Mouse (Mus musculus) layer of hippocampus, postnatal 10 days (tissue): Measurements from ENCODE around the gene Peak1. TPM values are rescaled to one million over a fixed set of nuclear protein-coding genes. Genes with fewer than 3 reads are reported as not detected.

Experiments used
- DNase-seq, 2 experiments: peaks; one replicate each; pipeline ENCODE4 v3.0.0; 2021; ENCODE audit warnings: low spot score in 2 of 2
- total RNA-seq, 2 experiments: library from RNA; stranded (reverse); gene quantifications; 2 replicates each; pipeline ENCODE4 v1.2.3; 2021

Peak1 gene
- total RNA-seq, 2 experiments from 2014 or later = 30.1 to 34.4 TPM

DNA sequence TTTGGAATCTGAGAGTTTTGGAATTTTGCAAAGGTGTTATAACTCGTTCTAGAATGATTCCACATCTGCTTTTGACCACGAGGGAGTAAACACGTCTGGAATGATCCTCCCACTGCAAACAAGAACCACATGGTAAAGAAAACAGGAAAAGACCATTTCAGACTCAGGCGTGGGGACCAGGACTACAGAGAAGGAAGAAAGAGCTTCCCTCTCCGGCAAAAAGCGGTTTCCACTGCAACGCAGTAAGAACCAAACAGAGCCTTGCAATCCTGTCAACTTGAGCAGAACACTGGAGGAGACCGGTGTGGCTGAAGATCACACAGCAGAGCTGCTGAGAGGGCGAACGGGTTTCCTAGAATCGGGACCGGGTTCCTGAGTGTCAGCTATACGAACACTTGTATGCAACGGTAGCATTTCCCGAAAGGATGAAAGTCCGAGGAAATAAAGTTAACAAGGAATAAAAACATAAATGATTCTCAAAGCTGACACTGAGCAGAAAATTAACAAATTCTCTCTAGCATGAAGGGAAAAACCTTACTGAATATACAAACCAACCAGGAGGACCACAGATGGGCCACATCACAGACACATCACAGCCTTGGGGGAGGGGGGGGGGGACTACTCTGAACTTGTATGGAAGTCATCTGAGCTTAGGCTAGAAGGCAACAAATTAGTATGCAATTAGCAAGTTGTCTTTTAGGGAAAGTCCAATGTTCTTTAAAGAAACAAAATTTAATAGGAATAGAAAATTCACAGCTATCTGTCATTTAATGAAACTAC, 93.1 kb downstream of the Peak1 start:
- DNase-seq = no peak

- no peak for DNase-seq
Observed at GRCm38 (mm10) chr9:56321291-56321690, 96.6 kb downstream of the Peak1 start.

GRCm38 (mm10) chr9:56314326-56314725, 103.5 kb downstream of the Peak1 start:
- no peak for DNase-seq

DNA sequence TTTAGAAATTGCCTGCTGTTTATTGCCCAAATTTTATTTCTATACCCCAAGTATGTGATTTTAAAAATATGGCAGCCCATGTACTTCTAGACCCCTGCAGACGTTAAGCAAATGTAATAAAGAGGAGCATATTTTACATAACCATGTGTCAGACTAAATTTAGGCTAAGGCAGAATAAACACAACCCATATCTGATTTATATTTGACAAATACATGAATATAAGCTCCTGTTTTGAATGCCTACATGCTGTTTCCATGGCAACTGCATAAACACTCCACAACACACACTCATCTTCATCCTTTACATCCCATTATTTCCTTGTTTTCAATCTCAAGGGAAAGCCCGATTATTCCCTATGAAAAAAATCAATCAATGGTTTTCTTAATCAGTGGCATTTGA, 108.8 kb downstream of the Peak1 start:
- no peak for DNase-seq

GRCm38 (mm10) chr9:56304526-56304925, 113.3 kb downstream of the Peak1 start:
- DNase-seq = no peak

DNA sequence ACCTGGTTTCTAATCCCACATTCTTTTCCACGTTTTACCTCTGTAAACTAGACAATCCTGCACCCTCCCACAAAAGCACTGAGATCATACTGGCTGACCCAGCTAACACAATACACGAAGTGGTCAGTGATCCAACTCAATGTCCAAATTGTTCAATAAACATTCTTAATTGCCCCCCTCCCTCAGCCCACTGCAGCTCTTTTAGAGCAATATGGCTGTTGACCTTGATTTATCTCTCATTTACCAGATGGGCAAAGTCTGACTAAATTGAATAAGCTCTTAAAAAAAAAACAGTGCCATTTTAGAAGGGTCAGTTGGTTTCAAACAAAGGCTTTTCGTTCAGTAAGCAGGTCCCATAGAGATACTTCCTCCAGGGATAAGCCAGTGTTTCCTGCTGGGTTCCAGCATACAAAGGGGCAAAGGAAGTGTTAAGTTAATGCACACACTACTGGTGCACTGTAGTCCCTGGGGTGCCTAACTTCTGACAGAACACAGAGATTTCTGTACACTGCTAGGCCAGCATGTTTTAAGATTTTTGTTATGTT, 114.9 kb downstream of the Peak1 start:
- DNase-seq = no peak

DNA sequence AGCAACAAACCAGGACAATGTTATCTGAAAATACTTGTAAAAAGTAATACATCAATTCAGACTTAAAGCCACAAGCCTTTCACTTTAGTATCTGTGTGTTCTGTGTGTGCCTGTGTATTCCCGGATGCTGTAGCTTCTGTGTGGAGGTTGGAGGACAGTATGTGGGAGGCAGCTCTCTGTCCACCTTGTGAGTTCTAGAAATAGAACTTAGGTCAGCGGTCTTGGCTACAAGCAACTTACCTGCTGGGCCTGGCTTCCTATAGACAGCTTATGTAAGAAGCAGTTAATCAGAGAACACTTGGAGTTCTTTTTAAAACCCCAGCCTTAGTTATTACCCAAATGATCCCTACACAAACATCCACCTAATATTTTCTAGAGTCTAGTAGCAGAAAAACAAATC, 127.8 kb downstream of the Peak1 start:
- no peak for DNase-seq

GRCm38 (mm10) chr9:56282481-56282880, 135.4 kb downstream of the Peak1 start:
- DNase-seq = no peak

DNA sequence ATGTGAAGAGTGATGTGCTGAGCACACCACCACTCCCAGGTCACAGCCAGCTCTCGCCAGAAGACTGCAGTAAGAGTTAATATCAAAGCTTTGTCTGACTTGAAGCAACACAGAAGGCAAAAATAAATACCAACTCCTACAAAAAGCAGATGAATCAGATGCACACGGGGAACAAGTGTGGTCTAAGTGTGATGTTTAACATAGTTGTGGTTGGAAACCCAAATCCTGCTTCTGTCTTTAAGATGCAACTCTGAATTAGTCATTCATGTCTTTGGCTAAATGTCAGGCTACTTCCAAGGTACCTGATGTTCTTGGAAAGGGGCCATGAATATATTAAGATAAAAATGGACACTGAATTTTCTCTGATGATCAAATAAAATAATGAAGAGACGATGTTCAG, 144.3 kb downstream of the Peak1 start:
- DNase-seq = no peak

- DNase-seq = no peak
Observed at GRCm38 (mm10) chr9:56272247-56272598, 145.6 kb downstream of the Peak1 start.

DNA sequence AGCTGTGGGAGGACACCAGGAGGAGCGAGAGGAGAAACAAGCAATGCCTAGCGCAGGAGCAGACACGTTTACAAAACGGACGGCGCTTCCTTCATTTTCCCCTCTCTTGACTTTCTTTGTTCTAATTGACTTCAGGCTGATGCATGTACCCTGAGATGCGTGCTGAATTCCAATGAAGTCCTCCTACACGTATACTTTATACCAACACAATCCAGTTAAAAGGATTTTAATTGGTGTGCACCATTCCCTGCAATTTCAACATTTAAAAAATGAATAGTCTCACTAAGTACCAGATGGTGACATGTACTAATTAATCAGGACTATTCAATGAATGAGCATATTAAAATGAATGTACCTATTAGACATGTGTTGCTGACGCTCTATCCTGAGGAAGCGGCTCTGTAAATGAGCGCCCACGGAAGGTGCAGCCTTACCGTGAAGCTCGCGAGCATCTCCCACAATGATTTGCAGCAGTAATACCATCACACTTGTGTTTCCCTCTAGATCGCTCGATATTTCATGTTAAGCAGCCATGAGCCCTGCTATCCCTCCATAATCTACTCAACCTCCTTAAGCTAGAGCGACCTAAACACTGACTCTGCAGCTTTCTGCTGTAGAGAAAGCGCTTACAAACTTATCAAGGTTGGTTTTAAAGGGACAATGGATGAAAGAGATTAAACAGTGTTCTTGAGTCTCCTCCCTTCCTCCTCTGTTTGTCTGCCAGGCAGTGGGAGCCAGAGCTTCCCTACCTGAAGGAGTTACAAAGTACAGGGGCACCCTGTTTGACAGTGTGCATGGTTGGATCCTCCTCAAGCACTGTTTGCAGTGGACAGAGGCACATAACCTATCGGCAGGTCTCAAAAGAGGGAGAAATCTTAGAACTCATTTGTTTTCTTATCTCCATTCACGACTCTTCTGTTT, 146.3 kb downstream of the Peak1 start:
- DNase-seq = no peak

- DNase-seq = no peak
Observed at GRCm38 (mm10) chr9:56269101-56269500, 148.8 kb downstream of the Peak1 start.

GRCm38 (mm10) chr9:56266200-56266815, 151.6 kb downstream of the Peak1 start:
- DNase-seq = no peak

GRCm38 (mm10) chr9:56265460-56266199, 152.2 kb downstream of the Peak1 start:
- DNase-seq = no peak

DNA sequence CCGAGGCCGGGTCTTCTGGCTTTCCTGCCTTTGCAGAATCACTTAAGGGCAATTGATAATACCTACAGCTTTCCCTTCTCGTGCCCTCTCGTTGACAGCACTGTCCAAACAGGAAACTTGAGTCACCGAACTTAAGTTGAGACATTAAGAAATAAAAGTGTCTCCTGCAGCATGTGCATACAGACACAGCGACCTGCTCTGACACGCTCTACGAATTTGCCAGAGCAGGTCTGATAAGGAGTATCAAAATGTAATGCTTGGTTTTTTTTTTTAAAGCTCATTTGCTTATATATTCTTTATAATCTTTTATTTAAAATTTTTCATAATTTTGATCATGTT, 152.9 kb downstream of the Peak1 start:
- no peak for DNase-seq

GRCm38 (mm10) chr9:56264308-56265021, 153.4 kb downstream of the Peak1 start:
- peak; percentile 33 to 62 for DNase-seq

- DNase-seq = no peak
Observed at GRCm38 (mm10) chr9:56263055-56263454, 154.8 kb downstream of the Peak1 start.

- no peak for DNase-seq
Observed at GRCm38 (mm10) chr9:56260495-56261136, 157.3 kb downstream of the Peak1 start.

GRCm38 (mm10) chr9:56259790-56260494, 157.9 kb downstream of the Peak1 start:
- DNase-seq = peak; percentile 17 to 35
